Mouse (Mus musculus) midbrain, postnatal 0 days (tissue): ENCODE data around the gene Slmap. TPM values are rescaled to one million over a fixed set of nuclear protein-coding genes. Genes with fewer than 3 reads are reported as not detected.

Experiments
- ATAC-seq: fragments of 200-750 bp; cut with Nextera tagmentation; 2 replicates; pipeline ENCODE4 v1.8.0; 2017; ENCODE audit warnings: moderate number of reproducible peaks, mild to moderate bottlenecking, moderate TSS enrichment, moderate library complexity; ENCODE audit not compliant: low FRiP score
- DNase-seq: peaks from one replicate; pipeline ENCODE4 v3.0.0-alpha.2; 2015; ENCODE audit warnings: low spot score
- H3K27ac ChIP-seq: fragments of 300-500 bp; sonication (generic); 2 replicates; pipeline ENCODE4 v1.5.1; 2014; ENCODE audit warnings: low read depth, mild to moderate bottlenecking, low read length, mixed read lengths
- H3K27me3 ChIP-seq: fragments of 300-500 bp; sonication (generic); 2 replicates; pipeline ENCODE4 v1.6.1; 2014; ENCODE audit warnings: low read length, control low read depth, mixed read lengths; ENCODE audit not compliant: insufficient read depth
- H3K36me3 ChIP-seq: fragments of 300-500 bp; sonication (generic); 2 replicates; pipeline ENCODE4 v1.6.1; 2014; ENCODE audit warnings: low read length, control low read depth, mixed read lengths; ENCODE audit not compliant: insufficient read depth
- H3K4me1 ChIP-seq: fragments of 300-500 bp; sonication (generic); 2 replicates; pipeline ENCODE4 v1.6.1; 2014; ENCODE audit warnings: mild to moderate bottlenecking, control low read depth, antibody characterized with exemption, low read length, mixed read lengths; ENCODE audit not compliant: insufficient read depth
- H3K4me2 ChIP-seq: fragments of 300-500 bp; sonication (generic); 2 replicates; pipeline ENCODE4 v1.6.1; 2014; ENCODE audit warnings: low read depth, mild to moderate bottlenecking, low read length, mixed read lengths; ENCODE audit not compliant: poor library complexity, severe bottlenecking
- H3K4me3 ChIP-seq: fragments of 300-500 bp; sonication (generic); 2 replicates; pipeline ENCODE4 v1.5.1; 2014; ENCODE audit warnings: low read depth, mild to moderate bottlenecking, low read length, moderate library complexity
- H3K9ac ChIP-seq: fragments of 300-500 bp; sonication (generic); replicated peaks from 2 replicates; pipeline ENCODE4 v1.6.1; 2014; ENCODE audit warnings: mild to moderate bottlenecking, low read length, moderate library complexity, mixed read lengths; ENCODE audit not compliant: poor library complexity, severe bottlenecking
- H3K9me3 ChIP-seq: fragments of 300-500 bp; sonication (generic); 2 replicates; pipeline ENCODE4 v1.6.1; 2016; ENCODE audit warnings: low read length, control low read depth
- CTCF ChIP-seq: IDR thresholded peaks from 2 replicates; pipeline ENCODE4 v1.5.1; 2016; ENCODE audit warnings: antibody characterized with exemption, mild to moderate bottlenecking
- WGBS: fragments of 180-500 bp; shearing (Covaris S2); extraction: QIAGEN DNeasy Blood & Tissue Kit; methylation state at CpG from one replicate; pipeline ENCODE4 v1.1.7; 2014; 5-methylcytosine and 5-hydroxymethylcytosine counted together
- polyA plus RNA-seq: library from polyadenylated mRNA; unstranded; fragments of >200 nt; fragmentation: Nextera tagmentation; extraction: Ambion mirVana; gene quantifications from 2 replicates; pipeline ENCODE4 v1.2.1, GENCODE M21; 2015
- total RNA-seq: library from RNA; depleted of rRNA; stranded (reverse); fragments of >200 nt; gene quantifications from 2 replicates; pipeline ENCODE4 v1.2.3, GENCODE M21; 2014

Gene Slmap
- total and polyA plus RNA-seq, 2 experiments from 2014 or later, result 11.1 to 23.2 TPM

GRCm38 (mm10) chr14:26552441-26552840 lies 17.7 kb upstream of the Slmap start:
- H3K9ac ChIP-seq, result no peak overlapping the region
- 85% methylated on average over 2 of the region's 2 CpGs for WGBS
- no peak overlapping the region for H3K4me2 ChIP-seq
- no peak for DNase-seq
- no peaks in the 10 kb centered on the region for H3K4me1 ChIP-seq
- no peak for TF ChIP-seq CTCF
- no peaks in the 10 kb centered on the region for H3K27me3 ChIP-seq
- H3K27ac ChIP-seq, result no peak overlapping the region
- no peak for ATAC-seq
- H3K4me3 ChIP-seq, result no peak overlapping the region
- no peaks in the 10 kb centered on the region for H3K36me3 ChIP-seq
- no peaks in the 10 kb centered on the region for H3K9me3 ChIP-seq

DNA sequence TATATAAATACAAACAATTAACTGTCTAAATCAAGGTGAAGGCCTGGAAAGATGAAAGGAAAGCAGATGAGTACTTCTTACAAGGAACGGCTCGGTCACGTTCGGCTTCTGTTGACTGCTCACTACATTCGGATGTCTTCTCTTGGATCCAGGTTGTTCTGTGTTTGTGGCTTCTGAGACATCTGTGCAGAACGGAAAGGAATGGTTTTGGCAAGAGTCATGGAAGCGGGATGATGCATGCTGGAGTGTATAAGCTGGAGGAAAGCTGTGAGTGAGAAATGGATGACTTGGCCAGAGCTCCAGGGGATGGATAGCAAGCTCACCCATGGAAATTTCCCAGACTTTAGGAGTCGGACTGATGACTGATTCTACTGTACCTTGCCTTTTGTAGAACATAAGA lies 16.0 kb upstream of the Slmap start:
- WGBS, result 96% methylated on average over 8 of the region's 8 CpGs
- ATAC-seq, result no peak
- TF ChIP-seq CTCF, result no peak

GRCm38 (mm10) chr14:26547516-26548488 lies 13.1 kb upstream of the Slmap start:
- H3K4me2 ChIP-seq, result no peak overlapping the region
- H3K9me3 ChIP-seq, result no peaks in the 10 kb centered on the region
- no peaks in the 10 kb centered on the region for H3K36me3 ChIP-seq
- no peak for TF ChIP-seq CTCF
- no peak for ATAC-seq
- 84% methylated on average over 10 of the region's 10 CpGs for WGBS
- H3K4me1 ChIP-seq, result no peaks in the 10 kb centered on the region
- no peak overlapping the region for H3K27ac ChIP-seq
- no peak overlapping the region for H3K4me3 ChIP-seq
- no peaks in the 10 kb centered on the region for H3K27me3 ChIP-seq
- no peak for DNase-seq
- H3K9ac ChIP-seq, result no peak overlapping the region

More for the DNA sequence above, 16.0 kb upstream of the Slmap start:
- Histone ChIP-seq H3K36me3 (no peaks in the 10 kb centered on the region), H3K4me2 (no peak overlapping the region), H3K27ac (no peak overlapping the region), H3K4me3 (no peak overlapping the region), H3K9ac (no peak overlapping the region), H3K4me1 (no peaks in the 10 kb centered on the region), H3K27me3 (no peaks in the 10 kb centered on the region), H3K9me3 (no peaks in the 10 kb centered on the region)
- DNase-seq, result no peak

GRCm38 (mm10) chr14:26542136-26542535 lies 7.4 kb upstream of the Slmap start:
- Histone ChIP-seq H3K27me3 (no peaks in the 10 kb centered on the region), H3K4me3 (no peak overlapping the region), H3K36me3 (no peaks in the 10 kb centered on the region), H3K9me3 (no peaks in the 10 kb centered on the region), H3K9ac (no peak overlapping the region), H3K4me1 (no peaks in the 10 kb centered on the region), H3K4me2 (no peak overlapping the region), H3K27ac (no peak overlapping the region)
- no peak for TF ChIP-seq CTCF
- 97% methylated on average over 1 of the region's 1 CpGs for WGBS
- ATAC-seq (no peak), DNase-seq (no peak)

DNA sequence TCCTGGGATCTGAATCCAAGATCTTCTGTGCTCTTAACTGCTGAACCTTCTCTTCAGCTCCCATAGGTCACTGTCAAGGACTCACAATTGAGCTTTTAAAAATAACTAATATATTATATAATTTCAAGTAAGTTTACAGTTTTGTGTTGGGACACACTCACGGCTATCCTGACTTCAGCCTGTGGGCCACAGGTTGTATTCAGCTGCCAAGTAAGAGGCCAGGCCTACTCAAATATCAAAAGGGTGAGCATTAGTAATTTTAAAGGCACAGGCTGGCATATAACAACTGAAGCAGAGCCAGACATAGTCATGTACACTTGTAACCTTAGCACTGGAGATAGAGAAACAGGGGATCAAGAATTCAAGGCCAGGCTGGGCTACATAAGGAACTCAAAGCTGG lies 5.8 kb upstream of the Slmap start:
- no peaks in the 10 kb centered on the region for H3K9me3 ChIP-seq
- no peak overlapping the region for H3K9ac ChIP-seq
- WGBS, result 76% methylated on average over 1 of the region's 1 CpGs
- no peak overlapping the region for H3K4me3 ChIP-seq
- TF ChIP-seq CTCF, result no peak
- no peaks in the 10 kb centered on the region for H3K27me3 ChIP-seq
- no peak overlapping the region for H3K4me2 ChIP-seq
- H3K36me3 ChIP-seq, result no peaks in the 10 kb centered on the region
- H3K4me1 ChIP-seq, result no peaks in the 10 kb centered on the region
- no peak for DNase-seq
- H3K27ac ChIP-seq, result no peak overlapping the region
- ATAC-seq, result no peak

DNA sequence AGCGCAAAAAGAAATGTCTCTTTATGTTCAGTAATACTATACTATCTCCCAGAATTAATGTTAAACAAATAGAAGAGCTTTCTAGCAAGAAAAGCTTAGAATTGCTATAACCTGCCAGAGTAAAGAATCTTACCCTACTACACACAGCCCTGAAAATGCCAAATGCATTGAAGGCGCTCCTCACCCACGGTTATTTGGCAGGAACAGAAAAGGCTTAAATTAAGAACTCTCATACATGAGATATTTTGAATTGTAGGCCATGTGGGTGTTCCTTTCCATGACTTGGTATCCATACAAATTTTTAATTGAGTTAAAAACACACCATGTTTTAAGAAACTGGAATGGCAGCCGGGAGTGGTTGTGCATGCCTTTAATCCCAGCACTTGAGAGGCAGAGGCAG lies 4.5 kb upstream of the Slmap start:
- Histone ChIP-seq H3K4me1 (no peaks in the 10 kb centered on the region), H3K4me3 (no peak overlapping the region), H3K36me3 (no peaks in the 10 kb centered on the region), H3K27ac (no peak overlapping the region), H3K4me2 (no peak overlapping the region), H3K9ac (no peak overlapping the region), H3K27me3 (no peaks in the 10 kb centered on the region), H3K9me3 (no peaks in the 10 kb centered on the region)
- TF ChIP-seq CTCF, result no peak
- ATAC-seq (no peak), DNase-seq (no peak)
- 86% methylated on average over 4 of the region's 4 CpGs for WGBS
